Mouse (Mus musculus): ENCODE measurements around the gene Grk4. TPM values are rescaled to one million over a fixed set of nuclear protein-coding genes. Genes with fewer than 3 reads are reported as not detected.
"Not testable (repeated sequence)": the region's sequence is repeated elsewhere in the genome, so short reads cannot be mapped to it uniquely, and the experiment has no call there.

The Grk4 gene
- polyA plus RNA-seq, 1 experiment from 2014 or later, result 1.6 TPM

GRCm38 (mm10) chr5:34654881-34655280 lies 5.3 kb upstream of the Grk4 start:
- H3K9me3 ChIP-seq, result no peaks in the 10 kb centered on the region
- DNase-seq (ENCODE audit: low spot score), result no peak
- 94% methylated on average over 9 of the region's 9 CpGs for WGBS
- peaks cover 10% of the 10 kb centered on the region for H3K4me1 ChIP-seq
- no peaks in the 10 kb centered on the region for H3K27me3 ChIP-seq (replicated peaks; ENCODE audit: low read depth, poor library complexity, severe bottlenecking)
- H3K4me3 ChIP-seq, result no peak overlapping the region
- peaks cover 79% of the 10 kb centered on the region for H3K36me3 ChIP-seq (replicated peaks)
- no peak overlapping the region for H3K27ac ChIP-seq (replicated peaks)

GRCm38 (mm10) chr5:34657556-34657955 lies 2.6 kb upstream of the Grk4 start:
- H3K9me3 ChIP-seq, result no peaks in the 10 kb centered on the region
- peaks cover 10% of the 10 kb centered on the region for H3K4me1 ChIP-seq
- peaks cover 53% of the 10 kb centered on the region for H3K36me3 ChIP-seq (replicated peaks)
- WGBS, result 93% methylated on average over 8 of the region's 8 CpGs
- no peak for DNase-seq (ENCODE audit: low spot score)
- H3K27ac ChIP-seq (replicated peaks), result no peak overlapping the region
- no peak overlapping the region for H3K4me3 ChIP-seq
- H3K27me3 ChIP-seq (replicated peaks; ENCODE audit: low read depth, poor library complexity, severe bottlenecking), result peaks cover 7% of the 10 kb centered on the region

DNA sequence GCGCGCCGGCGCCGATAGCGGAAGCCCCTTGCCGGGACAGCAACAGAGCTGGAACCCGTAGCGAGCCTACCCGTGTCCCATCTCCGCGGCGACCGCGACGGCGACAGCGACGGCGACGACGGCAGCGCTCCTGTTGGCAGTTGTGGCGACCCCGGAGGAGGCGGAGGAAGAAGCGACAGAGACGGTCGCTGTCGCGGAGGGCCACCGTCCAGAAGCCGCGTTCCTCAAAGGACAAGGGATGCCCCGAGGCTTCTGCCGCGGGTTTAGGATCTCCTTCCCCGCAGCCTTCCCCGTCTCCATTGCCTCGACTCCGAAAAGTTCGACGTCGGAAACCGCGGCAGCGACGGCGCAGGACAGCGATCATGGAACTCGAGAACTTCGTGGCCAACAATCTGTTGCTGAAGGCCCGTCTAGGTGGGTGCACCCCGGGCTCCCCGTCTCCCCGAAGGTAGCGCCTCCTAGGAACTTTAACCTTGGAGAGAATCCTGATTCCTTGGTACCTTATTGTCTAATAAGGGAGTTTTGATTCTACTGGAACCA lies 482 bp downstream of the Grk4 start:
- Histone ChIP-seq H3K9me3 (no peaks in the 10 kb centered on the region), H3K4me3 (peak overlapping the region; percentile 82), H3K27me3 (replicated peaks; ENCODE audit: low read depth, poor library complexity, severe bottlenecking) (peaks cover 7% of the 10 kb centered on the region), H3K36me3 (replicated peaks) (peaks cover 22% of the 10 kb centered on the region), H3K4me1 (peaks cover 10% of the 10 kb centered on the region), H3K27ac (replicated peaks) (peak overlapping the region; percentile 83)
- DNase-seq (ENCODE audit: low spot score), result no peak
- WGBS, result under 1% methylated on average over 57 of the region's 57 CpGs

DNA sequence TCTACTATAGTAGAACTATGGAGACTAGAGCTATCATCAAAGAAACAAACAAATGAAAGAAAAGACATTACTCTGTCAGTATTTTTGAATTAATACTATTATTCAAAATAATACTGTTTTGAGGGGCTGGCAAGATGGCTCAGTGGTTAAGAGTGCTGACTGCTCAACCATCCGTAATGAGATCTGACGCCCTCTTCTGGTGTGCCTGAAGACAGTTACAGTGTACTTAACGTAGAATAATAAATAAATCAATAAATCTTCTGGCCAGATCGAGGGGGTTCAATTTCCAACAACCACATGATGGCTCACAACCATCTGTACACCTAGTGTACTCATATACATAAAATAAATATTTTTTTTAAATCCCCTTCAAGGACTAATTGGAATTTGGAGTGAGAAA lies 1.7 kb downstream of the Grk4 start:
- 80% methylated on average over 4 of the region's 4 CpGs for WGBS
- Histone ChIP-seq H3K9me3 (no peaks in the 10 kb centered on the region), H3K27me3 (replicated peaks; ENCODE audit: low read depth, poor library complexity, severe bottlenecking) (peaks cover 7% of the 10 kb centered on the region), H3K4me3 (no peak overlapping the region), H3K4me1 (peaks cover 10% of the 10 kb centered on the region), H3K27ac (replicated peaks) (no peak overlapping the region), H3K36me3 (replicated peaks) (peaks cover 10% of the 10 kb centered on the region)
- DNase-seq (ENCODE audit: low spot score), result no peak

DNA sequence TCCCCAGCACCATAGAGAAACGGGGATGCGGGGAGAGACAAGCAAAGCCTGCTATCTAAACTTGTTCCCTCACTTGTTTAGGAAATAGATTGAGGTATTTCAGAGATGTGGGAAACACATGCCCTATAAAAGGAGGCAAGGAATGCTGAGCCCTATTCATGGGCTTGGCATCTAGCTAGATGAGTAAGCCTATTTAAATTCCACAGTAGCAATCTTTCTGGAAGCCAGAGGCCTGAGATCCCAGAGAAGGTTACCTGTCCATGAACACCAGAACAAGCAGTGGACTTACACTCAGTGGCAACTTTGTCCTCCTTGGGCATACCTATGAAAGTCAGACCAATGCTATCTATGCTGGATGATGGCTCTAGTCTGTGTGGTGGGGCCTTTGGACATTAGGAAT lies 3.1 kb downstream of the Grk4 start:
- H3K27ac ChIP-seq (replicated peaks), result no peak overlapping the region
- H3K36me3 ChIP-seq (replicated peaks), result peaks cover under 1% of the 10 kb centered on the region
- WGBS, result 97% methylated on average over 2 of the region's 2 CpGs
- DNase-seq (ENCODE audit: low spot score), result no peak
- no peaks in the 10 kb centered on the region for H3K9me3 ChIP-seq
- H3K4me3 ChIP-seq, result no peak overlapping the region
- H3K4me1 ChIP-seq, result peaks cover 10% of the 10 kb centered on the region
- H3K27me3 ChIP-seq (replicated peaks; ENCODE audit: low read depth, poor library complexity, severe bottlenecking), result peaks cover 7% of the 10 kb centered on the region

DNA sequence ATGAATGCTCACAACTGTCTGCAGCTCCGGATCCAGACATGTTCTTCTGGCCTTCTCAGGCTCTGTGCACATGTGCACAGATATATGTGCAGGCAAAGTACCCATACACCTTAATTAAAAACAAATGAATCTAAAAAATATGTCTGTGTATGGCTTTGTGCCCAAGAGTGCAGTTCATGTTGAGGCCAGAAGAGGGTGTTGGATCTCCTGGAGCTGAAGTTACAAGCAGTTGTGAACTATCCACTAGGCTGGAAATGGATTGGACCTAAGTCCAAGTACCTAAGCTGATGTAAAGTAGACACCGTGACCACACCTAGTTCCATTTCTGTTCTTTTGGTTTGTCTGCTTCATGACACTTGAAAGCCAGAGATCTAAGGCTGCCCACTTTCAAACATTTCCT lies 9.3 kb downstream of the Grk4 start:
- Histone ChIP-seq H3K4me1 (no peaks in the 10 kb centered on the region), H3K27ac (replicated peaks) (no peak overlapping the region), H3K27me3 (replicated peaks; ENCODE audit: low read depth, poor library complexity, severe bottlenecking) (no peaks in the 10 kb centered on the region), H3K4me3 (no peak overlapping the region), H3K9me3 (no peaks in the 10 kb centered on the region), H3K36me3 (replicated peaks) (peaks cover 3% of the 10 kb centered on the region; the same call in 1 of the 2 replicates)
- 75% methylated on average over 2 of the region's 2 CpGs for WGBS
- no peak for DNase-seq (ENCODE audit: low spot score)

DNA sequence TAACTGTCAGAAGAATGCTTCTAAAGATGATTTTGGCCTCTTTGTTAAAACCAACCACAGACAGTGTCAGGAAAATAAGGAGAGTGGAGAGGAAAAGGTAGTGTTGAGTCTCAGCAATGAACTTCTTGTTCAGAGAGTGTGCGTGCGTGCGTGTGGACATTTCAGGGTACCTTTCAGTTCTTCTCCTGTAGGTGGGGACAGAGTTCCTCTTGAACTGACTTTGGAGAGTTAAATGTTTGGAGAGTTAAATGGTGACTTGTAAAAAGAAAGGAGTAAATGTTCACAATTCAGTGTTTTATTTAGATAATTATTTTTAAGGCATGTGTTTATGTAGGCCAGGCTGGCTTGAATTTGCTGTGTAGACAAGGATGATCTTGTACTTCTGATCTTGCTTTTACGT lies 10.1 kb downstream of the Grk4 start:
- no peak overlapping the region for H3K27ac ChIP-seq (replicated peaks)
- 68% methylated on average over 4 of the region's 4 CpGs for WGBS
- DNase-seq (ENCODE audit: low spot score), result no peak
- H3K36me3 ChIP-seq (replicated peaks), result peaks cover 3% of the 10 kb centered on the region; the same call in 1 of the 2 replicates
- no peaks in the 10 kb centered on the region for H3K27me3 ChIP-seq (replicated peaks; ENCODE audit: low read depth, poor library complexity, severe bottlenecking)
- no peak overlapping the region for H3K4me3 ChIP-seq
- no peaks in the 10 kb centered on the region for H3K4me1 ChIP-seq
- H3K9me3 ChIP-seq, result no peaks in the 10 kb centered on the region

GRCm38 (mm10) chr5:34689868-34690267 lies 29.7 kb downstream of the Grk4 start:
- 88% methylated on average over 1 of the region's 1 CpGs for WGBS
- Histone ChIP-seq H3K4me1 (no peaks in the 10 kb centered on the region), H3K4me3 (no peak overlapping the region), H3K27ac (replicated peaks) (no peak overlapping the region), H3K9me3 (no peaks in the 10 kb centered on the region), H3K36me3 (replicated peaks) (no peaks in the 10 kb centered on the region), H3K27me3 (replicated peaks; ENCODE audit: low read depth, poor library complexity, severe bottlenecking) (no peaks in the 10 kb centered on the region)
- no peak for DNase-seq (ENCODE audit: low spot score)

DNA sequence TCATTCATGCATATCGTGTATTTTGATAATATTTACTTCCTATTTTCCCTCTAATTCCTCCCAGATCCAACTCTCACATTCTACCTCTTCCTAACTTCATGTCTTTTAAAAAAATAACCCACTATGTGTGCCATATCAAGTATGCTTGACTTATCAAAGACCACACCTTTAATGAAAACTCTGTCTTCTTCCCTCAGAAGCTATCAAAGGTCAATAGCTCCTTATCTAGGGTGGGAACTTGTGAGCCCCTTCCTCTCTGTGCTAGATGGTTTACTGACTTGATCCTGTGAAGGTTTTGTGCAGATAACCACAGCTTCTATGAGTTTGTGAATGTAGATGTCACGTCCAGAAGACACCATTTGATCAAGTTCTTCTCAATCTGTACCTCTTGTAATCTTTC lies 32.6 kb downstream of the Grk4 start:
- 69% methylated on average over 2 of the region's 2 CpGs for WGBS

GRCm38 (mm10) chr5:34695521-34695920 lies 35.3 kb downstream of the Grk4 start:
- no peaks in the 10 kb centered on the region for H3K9me3 ChIP-seq
- no peak overlapping the region for H3K4me3 ChIP-seq
- H3K36me3 ChIP-seq (replicated peaks), result no peaks in the 10 kb centered on the region
- DNase-seq (ENCODE audit: low spot score), result no peak
- H3K27ac ChIP-seq (replicated peaks), result no peak overlapping the region
- WGBS, result 83% methylated on average over 5 of the region's 5 CpGs
- H3K27me3 ChIP-seq (replicated peaks; ENCODE audit: low read depth, poor library complexity, severe bottlenecking), result no peaks in the 10 kb centered on the region
- no peaks in the 10 kb centered on the region for H3K4me1 ChIP-seq

More for the DNA sequence above, 32.6 kb downstream of the Grk4 start:
- Histone ChIP-seq H3K4me3 (no peak overlapping the region), H3K9me3 (no peaks in the 10 kb centered on the region), H3K4me1 (no peaks in the 10 kb centered on the region), H3K27me3 (replicated peaks; ENCODE audit: low read depth, poor library complexity, severe bottlenecking) (no peaks in the 10 kb centered on the region), H3K36me3 (replicated peaks) (no peaks in the 10 kb centered on the region), H3K27ac (replicated peaks) (no peak overlapping the region)
- no peak for DNase-seq (ENCODE audit: low spot score)

DNA sequence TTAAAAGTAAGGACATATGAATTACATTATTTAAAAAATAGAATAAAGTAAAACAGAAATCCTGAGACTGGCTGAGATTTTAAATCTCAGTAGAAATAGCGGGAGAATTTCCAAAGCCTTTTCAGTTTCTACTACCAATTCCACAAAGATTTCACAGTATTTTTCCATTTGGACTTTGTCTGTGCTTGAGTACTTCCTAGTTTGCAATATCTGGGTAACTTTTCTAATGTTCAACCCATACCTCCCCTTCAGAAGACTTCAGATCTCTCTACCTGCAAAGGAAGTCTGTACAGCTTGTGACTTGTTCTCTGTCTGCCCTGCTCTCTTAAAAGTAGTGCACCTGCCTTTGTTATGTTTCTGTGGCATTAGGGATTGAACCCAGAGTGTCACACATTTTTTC lies 48.3 kb downstream of the Grk4 start:
- no peak for DNase-seq (ENCODE audit: low spot score)
- no peaks in the 10 kb centered on the region for H3K36me3 ChIP-seq (replicated peaks)
- H3K27me3 ChIP-seq (replicated peaks; ENCODE audit: low read depth, poor library complexity, severe bottlenecking), result no peaks in the 10 kb centered on the region
- H3K4me1 ChIP-seq, result no peaks in the 10 kb centered on the region
- H3K9me3 ChIP-seq, result no peaks in the 10 kb centered on the region
- WGBS, result 89% methylated on average over 1 of the region's 1 CpGs
- no peak overlapping the region for H3K4me3 ChIP-seq
- H3K27ac ChIP-seq (replicated peaks), result no peak overlapping the region

GRCm38 (mm10) chr5:34714371-34714770 lies 54.2 kb downstream of the Grk4 start:
- not testable (repeated sequence) for H3K27ac ChIP-seq (replicated peaks); DNase-seq (ENCODE audit: low spot score); H3K36me3 ChIP-seq (replicated peaks); H3K4me3 ChIP-seq; H3K9me3 ChIP-seq; H3K4me1 ChIP-seq; H3K27me3 ChIP-seq (replicated peaks; ENCODE audit: low read depth, poor library complexity, severe bottlenecking)
- WGBS, result 83% methylated on average over 3 of the region's 3 CpGs

DNA sequence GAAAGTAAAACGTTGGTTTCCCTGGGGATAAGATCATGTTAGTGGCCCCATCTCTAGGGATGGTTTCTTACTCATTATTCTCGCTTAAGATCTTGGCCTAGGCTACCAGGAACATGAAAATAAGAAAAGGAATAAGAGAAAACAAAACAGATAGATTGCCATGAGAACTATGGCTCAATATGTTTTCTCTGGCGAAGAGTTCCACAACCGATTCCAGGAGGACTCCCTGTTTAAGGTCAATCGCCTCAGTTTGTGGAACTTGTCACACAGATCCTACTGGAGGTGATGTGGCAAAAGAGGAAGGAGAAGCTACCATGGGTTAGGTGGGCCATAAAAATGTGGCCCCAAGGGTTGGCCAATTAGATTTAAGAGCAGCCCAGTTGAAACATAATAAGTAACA lies 54.6 kb downstream of the Grk4 start:
- no peak overlapping the region for H3K4me3 ChIP-seq
- H3K4me1 ChIP-seq, result no peaks in the 10 kb centered on the region
- H3K27ac ChIP-seq (replicated peaks), result no peak overlapping the region
- no peaks in the 10 kb centered on the region for H3K9me3 ChIP-seq
- no peak for DNase-seq (ENCODE audit: low spot score)
- WGBS, result 86% methylated on average over 5 of the region's 5 CpGs
- H3K27me3 ChIP-seq (replicated peaks; ENCODE audit: low read depth, poor library complexity, severe bottlenecking), result no peaks in the 10 kb centered on the region
- no peaks in the 10 kb centered on the region for H3K36me3 ChIP-seq (replicated peaks)

- no peak overlapping the region for H3K4me3 ChIP-seq
- no peaks in the 10 kb centered on the region for H3K4me1 ChIP-seq
- H3K36me3 ChIP-seq (replicated peaks), result no peaks in the 10 kb centered on the region
- no peaks in the 10 kb centered on the region for H3K9me3 ChIP-seq
- no peak overlapping the region for H3K27ac ChIP-seq (replicated peaks)
- no peak for DNase-seq (ENCODE audit: low spot score)
- no peaks in the 10 kb centered on the region for H3K27me3 ChIP-seq (replicated peaks; ENCODE audit: low read depth, poor library complexity, severe bottlenecking)
Observed at GRCm38 (mm10) chr5:34729141-34729540, 69.0 kb downstream of the Grk4 start.
